Mouse (Mus musculus): Measurements from ENCODE around the gene Pde2a. TPM values are rescaled to one million over a fixed set of nuclear protein-coding genes. Genes with fewer than 3 reads are reported as not detected.
A peak's percentile ranks its signal among the peaks of the same experiment; 100 is the strongest.

Pde2a gene
- polyA plus RNA-seq, 1 experiment from 2014 or later: 12.5 TPM

- Histone ChIP-seq H3K4me2 (replicated peaks) (no peak overlapping the region), H3K27me3 (no peaks in the 10 kb centered on the region), H3K36me3 (0 out of 2 replicates have a peak, but pooled peaks cover 5% of the 10 kb centered on the region), H3K4me3 (replicated peaks) (no peak overlapping the region), H3K27ac (replicated peaks) (no peak overlapping the region), H3K9me3 (replicated peaks) (no peaks in the 10 kb centered on the region), H3K9ac (no peak overlapping the region), H3K4me1 (peaks cover 23% of the 10 kb centered on the region)
- no peak for ATAC-seq (ENCODE audit: insufficient number of reproducible peaks, low FRiP score, low TSS enrichment, low read depth)
- 64% methylated on average over 10 of the region's 10 CpGs for WGBS
Observed at GRCm38 (mm10) chr7:101384931-101385330, 36.6 kb upstream of the Pde2a start.

DNA sequence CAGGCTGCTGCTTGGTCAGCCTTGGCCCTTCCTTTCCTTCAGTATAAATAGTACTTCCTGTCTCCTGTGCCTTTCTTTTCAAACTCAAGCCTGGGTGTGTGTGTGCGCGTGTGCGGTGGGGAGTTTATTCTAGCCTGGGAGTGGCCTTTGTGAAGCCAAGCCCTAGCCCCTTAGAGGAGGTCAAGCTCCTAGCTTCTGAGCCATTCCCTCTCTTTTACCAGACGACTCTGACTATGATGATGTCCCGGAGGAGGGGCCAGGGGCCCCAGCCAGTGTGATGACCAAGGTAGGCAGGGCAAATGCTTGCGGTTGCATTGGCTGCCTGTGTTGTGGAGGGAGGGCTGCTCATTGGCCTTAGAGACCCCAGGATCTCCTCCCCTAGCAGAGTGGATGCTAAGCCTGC, 36.2 kb upstream of the Pde2a start:
- 0 out of 2 replicates have a peak, but pooled peaks cover 7% of the 10 kb centered on the region for H3K36me3 ChIP-seq
- 46% methylated on average over 6 of the region's 6 CpGs for WGBS
- no peak for ATAC-seq (ENCODE audit: insufficient number of reproducible peaks, low FRiP score, low TSS enrichment, low read depth)
- peaks cover 23% of the 10 kb centered on the region for H3K4me1 ChIP-seq
- 0 out of 2 replicates have a peak overlapping the region, but pooled peaks have one; percentile 17 for H3K27ac ChIP-seq (replicated peaks)
- no peak overlapping the region for H3K4me3 ChIP-seq (replicated peaks)
- no peaks in the 10 kb centered on the region for H3K27me3 ChIP-seq
- no peak overlapping the region for H3K9ac ChIP-seq
- no peak overlapping the region for H3K4me2 ChIP-seq (replicated peaks)
- H3K9me3 ChIP-seq (replicated peaks): no peaks in the 10 kb centered on the region

DNA sequence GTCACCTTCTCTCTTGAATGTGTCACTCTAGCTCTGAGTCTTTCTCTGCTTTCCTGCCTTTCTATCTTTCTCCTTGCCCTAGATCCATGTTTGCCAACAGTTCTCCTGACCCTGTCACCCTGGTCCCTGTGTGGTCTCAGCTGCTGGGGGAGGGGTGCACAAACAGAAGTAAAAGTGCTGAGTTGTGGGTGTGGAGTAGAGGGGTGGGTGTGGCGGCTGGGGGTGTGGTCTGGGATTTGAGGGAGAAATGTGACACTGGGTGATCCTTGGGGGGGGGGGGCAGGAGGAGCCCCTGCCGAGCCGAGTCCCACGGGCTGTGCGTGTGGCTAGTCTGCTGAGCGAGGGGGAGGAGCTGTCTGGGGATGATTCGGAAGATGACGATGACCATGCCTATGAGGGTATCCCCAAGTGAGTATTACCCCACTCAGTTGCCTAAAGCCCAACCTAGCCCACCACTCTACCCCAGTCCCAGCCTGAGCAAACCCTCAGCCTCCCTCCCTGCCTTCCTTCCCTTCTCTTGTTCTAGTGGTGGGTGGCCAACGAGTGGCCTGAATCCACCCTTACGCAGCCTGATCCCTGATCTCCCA, 35.5 kb upstream of the Pde2a start:
- H3K9me3 ChIP-seq (replicated peaks): no peaks in the 10 kb centered on the region
- no peak for ATAC-seq (ENCODE audit: insufficient number of reproducible peaks, low FRiP score, low TSS enrichment, low read depth)
- 0 out of 2 replicates have a peak, but pooled peaks cover 7% of the 10 kb centered on the region for H3K36me3 ChIP-seq
- no peak overlapping the region for H3K4me2 ChIP-seq (replicated peaks)
- no peak overlapping the region for H3K4me3 ChIP-seq (replicated peaks)
- H3K27me3 ChIP-seq: no peaks in the 10 kb centered on the region
- H3K4me1 ChIP-seq: peaks cover 23% of the 10 kb centered on the region
- WGBS: 43% methylated on average over 10 of the region's 10 CpGs
- 0 out of 2 replicates have a peak overlapping the region, but pooled peaks have one; percentile 17 for H3K27ac ChIP-seq (replicated peaks)
- H3K9ac ChIP-seq: no peak overlapping the region

- no peak overlapping the region for H3K4me3 ChIP-seq (replicated peaks)
- no peak for ATAC-seq (ENCODE audit: insufficient number of reproducible peaks, low FRiP score, low TSS enrichment, low read depth)
- no peak overlapping the region for H3K9ac ChIP-seq
- H3K4me1 ChIP-seq: peaks cover 51% of the 10 kb centered on the region
- 93% methylated on average over 6 of the region's 6 CpGs for WGBS
- H3K4me2 ChIP-seq (replicated peaks): no peak overlapping the region
- no peaks in the 10 kb centered on the region for H3K9me3 ChIP-seq (replicated peaks)
- H3K27ac ChIP-seq (replicated peaks): no peak overlapping the region
- H3K27me3 ChIP-seq: no peaks in the 10 kb centered on the region
- H3K36me3 ChIP-seq: 0 out of 2 replicates have a peak, but pooled peaks cover 7% of the 10 kb centered on the region
Observed at GRCm38 (mm10) chr7:101389256-101389655, 32.2 kb upstream of the Pde2a start.

DNA sequence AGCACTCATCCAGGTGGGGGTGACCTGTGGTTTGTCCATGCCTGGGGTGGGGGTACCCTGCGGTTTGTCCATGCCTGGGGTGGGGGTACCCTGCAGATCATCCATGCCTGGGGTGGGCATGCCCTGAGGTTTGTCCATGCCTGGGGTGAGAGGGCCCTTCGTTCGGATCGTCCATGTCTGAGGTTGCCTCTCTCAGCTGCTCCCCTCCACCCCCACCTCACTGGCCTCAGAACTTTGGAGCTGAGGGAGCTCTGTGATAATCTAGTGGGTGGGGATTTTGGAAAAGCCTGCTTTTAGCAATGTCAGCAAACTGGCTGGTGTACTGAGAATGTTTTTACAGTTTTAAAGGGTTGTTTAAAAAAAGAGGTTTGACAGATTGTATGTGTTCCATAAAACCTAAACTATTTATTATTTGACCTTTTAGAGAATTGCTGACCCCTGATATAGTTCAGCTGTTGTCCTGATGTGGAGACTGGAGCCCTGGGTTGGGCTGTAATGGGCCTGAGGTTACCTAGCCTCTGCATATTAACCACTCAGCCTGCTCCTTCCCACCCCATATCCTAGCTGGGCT, 29.5 kb upstream of the Pde2a start:
- Histone ChIP-seq H3K27me3 (no peaks in the 10 kb centered on the region), H3K4me2 (replicated peaks) (no peak overlapping the region), H3K4me1 (peaks cover 53% of the 10 kb centered on the region), H3K9ac (no peak overlapping the region), H3K36me3 (peaks cover 15% of the 10 kb centered on the region), H3K9me3 (replicated peaks) (no peaks in the 10 kb centered on the region), H3K4me3 (replicated peaks) (no peak overlapping the region), H3K27ac (replicated peaks) (peak overlapping the region; percentile 98)
- no peak for ATAC-seq (ENCODE audit: insufficient number of reproducible peaks, low FRiP score, low TSS enrichment, low read depth)
- 59% methylated on average over 4 of the region's 4 CpGs for WGBS

- H3K36me3 ChIP-seq: peaks cover 26% of the 10 kb centered on the region
- H3K27ac ChIP-seq (replicated peaks): peak overlapping the region; percentile 98
- peaks cover 53% of the 10 kb centered on the region for H3K4me1 ChIP-seq
- 25% methylated on average over 4 of the region's 4 CpGs for WGBS
- peak overlapping the region; percentile 62; the same call in 1 of the 2 replicates for H3K4me2 ChIP-seq (replicated peaks)
- H3K9ac ChIP-seq: no peak overlapping the region
- H3K9me3 ChIP-seq (replicated peaks): no peaks in the 10 kb centered on the region
- no peaks in the 10 kb centered on the region for H3K27me3 ChIP-seq
- no peak for ATAC-seq (ENCODE audit: insufficient number of reproducible peaks, low FRiP score, low TSS enrichment, low read depth)
- no peak overlapping the region for H3K4me3 ChIP-seq (replicated peaks)
Observed at GRCm38 (mm10) chr7:101393015-101393414, 28.5 kb upstream of the Pde2a start.

GRCm38 (mm10) chr7:101393694-101394504, 27.6 kb upstream of the Pde2a start:
- Histone ChIP-seq H3K36me3 (peaks cover 32% of the 10 kb centered on the region), H3K4me1 (peaks cover 53% of the 10 kb centered on the region), H3K9ac (peak overlapping the region; percentile 53; the same call in 1 of the 2 replicates), H3K27ac (replicated peaks) (peak overlapping the region; percentile 98), H3K27me3 (no peaks in the 10 kb centered on the region), H3K9me3 (replicated peaks) (no peaks in the 10 kb centered on the region), H3K4me3 (replicated peaks) (peak overlapping the region; percentile 46), H3K4me2 (replicated peaks) (peak overlapping the region; percentile 62)
- 21% methylated on average over 8 of the region's 8 CpGs for WGBS
- ATAC-seq (ENCODE audit: insufficient number of reproducible peaks, low FRiP score, low TSS enrichment, low read depth): peak; percentile 88

DNA sequence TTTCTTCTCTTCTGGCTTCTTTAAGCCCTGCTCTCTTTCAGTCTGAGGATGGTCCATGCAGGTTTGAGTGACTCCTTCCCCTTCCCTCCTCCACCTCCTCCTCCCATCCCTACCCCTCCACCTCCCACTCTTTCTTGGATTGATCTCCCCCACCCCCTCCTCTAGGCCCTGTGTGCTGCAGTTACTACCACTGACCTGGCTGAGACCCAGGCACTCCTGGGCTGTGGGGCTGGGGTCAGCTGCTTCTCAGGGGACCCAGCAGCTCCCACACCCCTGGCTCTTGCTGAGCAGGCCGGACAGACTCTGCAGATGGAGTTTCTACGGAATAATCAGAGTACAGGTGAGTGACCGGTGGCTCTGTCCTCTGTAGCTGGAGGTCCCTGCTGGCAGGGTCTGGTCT, 26.9 kb upstream of the Pde2a start:
- WGBS: 54% methylated on average over 3 of the region's 3 CpGs
- peak overlapping the region; percentile 98 for H3K27ac ChIP-seq (replicated peaks)

GRCm38 (mm10) chr7:101395471-101395870, 26.0 kb upstream of the Pde2a start:
- peak overlapping the region; percentile 46 for H3K4me3 ChIP-seq (replicated peaks)
- H3K27me3 ChIP-seq: no peaks in the 10 kb centered on the region
- no peaks in the 10 kb centered on the region for H3K9me3 ChIP-seq (replicated peaks)
- H3K9ac ChIP-seq: 0 out of 2 replicates have a peak overlapping the region, but pooled peaks have one; percentile 53
- H3K36me3 ChIP-seq: peaks cover 45% of the 10 kb centered on the region
- peaks cover 56% of the 10 kb centered on the region for H3K4me1 ChIP-seq
- ATAC-seq (ENCODE audit: insufficient number of reproducible peaks, low FRiP score, low TSS enrichment, low read depth): no peak
- WGBS: 52% methylated on average over 2 of the region's 2 CpGs
- peak overlapping the region; percentile 98 for H3K27ac ChIP-seq (replicated peaks)
- H3K4me2 ChIP-seq (replicated peaks): peak overlapping the region; percentile 62

More for the DNA sequence above, 26.9 kb upstream of the Pde2a start:
- H3K4me1 ChIP-seq: peaks cover 56% of the 10 kb centered on the region
- peak overlapping the region; percentile 53 for H3K9ac ChIP-seq
- peak; percentile 1; the same call in 1 of the 2 replicates for ATAC-seq (ENCODE audit: insufficient number of reproducible peaks, low FRiP score, low TSS enrichment, low read depth)
- peaks cover 38% of the 10 kb centered on the region for H3K36me3 ChIP-seq
- peak overlapping the region; percentile 62 for H3K4me2 ChIP-seq (replicated peaks)
- H3K4me3 ChIP-seq (replicated peaks): peak overlapping the region; percentile 46
- H3K9me3 ChIP-seq (replicated peaks): no peaks in the 10 kb centered on the region
- H3K27me3 ChIP-seq: no peaks in the 10 kb centered on the region

- H3K9ac ChIP-seq: no peak overlapping the region
- no peaks in the 10 kb centered on the region for H3K27me3 ChIP-seq
- H3K36me3 ChIP-seq: peaks cover 62% of the 10 kb centered on the region
- 93% methylated on average over 4 of the region's 4 CpGs for WGBS
- H3K4me2 ChIP-seq (replicated peaks): no peak overlapping the region
- ATAC-seq (ENCODE audit: insufficient number of reproducible peaks, low FRiP score, low TSS enrichment, low read depth): no peak
- peaks cover 46% of the 10 kb centered on the region for H3K4me1 ChIP-seq
- H3K9me3 ChIP-seq (replicated peaks): no peaks in the 10 kb centered on the region
- no peak overlapping the region for H3K27ac ChIP-seq (replicated peaks)
- H3K4me3 ChIP-seq (replicated peaks): no peak overlapping the region
Observed at GRCm38 (mm10) chr7:101397175-101397574, 24.3 kb upstream of the Pde2a start.

DNA sequence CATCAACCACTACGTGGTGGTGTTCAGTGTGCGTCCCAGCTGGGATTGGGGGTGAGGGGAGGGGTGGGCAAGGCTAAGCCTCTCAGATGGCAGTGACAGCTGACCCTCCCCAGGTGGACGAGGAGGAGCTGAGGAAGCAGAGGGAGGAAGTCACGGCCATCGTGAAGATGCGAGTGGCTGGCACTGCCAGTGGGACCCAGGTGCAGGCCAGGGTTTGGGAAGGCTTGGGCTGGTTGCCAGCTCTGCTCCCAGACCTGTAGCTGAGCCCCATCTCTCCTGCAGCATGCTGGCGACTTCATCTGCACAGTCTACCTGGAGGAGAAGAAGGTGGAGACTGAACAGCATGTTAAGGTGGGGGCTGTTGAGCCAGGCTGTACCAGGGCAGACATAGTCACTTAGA, 20.0 kb upstream of the Pde2a start:
- peaks cover 93% of the 10 kb centered on the region for H3K36me3 ChIP-seq
- H3K9me3 ChIP-seq (replicated peaks): no peaks in the 10 kb centered on the region
- no peak overlapping the region for H3K4me3 ChIP-seq (replicated peaks)
- no peak for ATAC-seq (ENCODE audit: insufficient number of reproducible peaks, low FRiP score, low TSS enrichment, low read depth)
- no peak overlapping the region for H3K9ac ChIP-seq
- no peak overlapping the region for H3K27ac ChIP-seq (replicated peaks)
- no peaks in the 10 kb centered on the region for H3K27me3 ChIP-seq
- 87% methylated on average over 7 of the region's 7 CpGs for WGBS
- H3K4me1 ChIP-seq: 0 out of 2 replicates have a peak, but pooled peaks cover 3% of the 10 kb centered on the region
- H3K4me2 ChIP-seq (replicated peaks): no peak overlapping the region

Measured in embryonic facial prominence, embryonic 15.5 days (tissue).